Mouse (Mus musculus) lung, postnatal 0 days (tissue): ENCODE results near the gene Ier5. TPM values are rescaled to one million over a fixed set of nuclear protein-coding genes. Genes with fewer than 3 reads are reported as not detected.

ENCODE experiments used
- ATAC-seq: fragments of 200-750 bp; cut with Nextera tagmentation; 2 replicates; pipeline ENCODE4 v1.8.0; 2017; ENCODE audit warnings: moderate library complexity
- DNase-seq: peaks from one replicate; pipeline ENCODE4 v3.0.0-alpha.2; 2016; ENCODE audit warnings: low spot score
- H3K27ac ChIP-seq: fragments of 300-500 bp; sonication (generic); 2 replicates; pipeline ENCODE4 v1.5.1; 2014; ENCODE audit warnings: antibody characterized with exemption, mild to moderate bottlenecking, low read length, mixed read lengths
- H3K27me3 ChIP-seq: fragments of 300-500 bp; sonication (generic); replicated peaks from 2 replicates; pipeline ENCODE4 v1.6.1; 2014; ENCODE audit warnings: low read length, mixed read lengths; ENCODE audit not compliant: insufficient read depth
- H3K36me3 ChIP-seq: fragments of 300-500 bp; sonication (generic); 2 replicates; pipeline ENCODE4 v1.6.1; 2014; ENCODE audit warnings: low read length, mixed read lengths; ENCODE audit not compliant: insufficient read depth
- H3K4me1 ChIP-seq: fragments of 300-500 bp; sonication (generic); 2 replicates; pipeline ENCODE4 v1.6.1; 2014; ENCODE audit warnings: antibody characterized with exemption, low read depth, low read length, mixed read lengths; ENCODE audit not compliant: insufficient read depth
- H3K4me2 ChIP-seq: fragments of 300-500 bp; sonication (generic); replicated peaks from 2 replicates; pipeline ENCODE4 v1.6.1; 2014; ENCODE audit warnings: low read depth, mild to moderate bottlenecking, low read length, moderate library complexity, mixed read lengths
- H3K4me3 ChIP-seq: fragments of 300-500 bp; sonication (generic); 2 replicates; pipeline ENCODE4 v1.5.1; 2014; ENCODE audit warnings: low read depth, low read length
- H3K9ac ChIP-seq: fragments of 300-500 bp; sonication (generic); replicated peaks from 2 replicates; pipeline ENCODE4 v1.6.1; 2014; ENCODE audit warnings: low read depth, mild to moderate bottlenecking
- H3K9me3 ChIP-seq: fragments of 300-500 bp; sonication (generic); 2 replicates; pipeline ENCODE4 v1.6.1; 2016; ENCODE audit warnings: low read length, mixed read lengths
- CTCF ChIP-seq: IDR thresholded peaks from 2 replicates; pipeline ENCODE4 v1.5.1; 2016; ENCODE audit warnings: antibody characterized with exemption, mild to moderate bottlenecking
- EP300 ChIP-seq: IDR thresholded peaks from 2 replicates; pipeline ENCODE4 v1.6.1; 2016; ENCODE audit warnings: antibody characterized with exemption, mild to moderate bottlenecking, control low read depth
- WGBS: fragments of 180-500 bp; shearing (Covaris S2); extraction: QIAGEN DNeasy Blood & Tissue Kit; methylation state at CpG from one replicate; pipeline ENCODE4 v1.1.7; 2014; 5-methylcytosine and 5-hydroxymethylcytosine counted together
- polyA plus RNA-seq: library from polyadenylated mRNA; unstranded; fragments of >200 nt; fragmentation: Nextera tagmentation; extraction: Ambion mirVana; gene quantifications from 2 replicates; pipeline ENCODE4 v1.2.1, GENCODE M21; 2015

The Ier5 gene
- polyA plus RNA-seq, 1 experiment from 2014 or later: 10.9 TPM

DNA sequence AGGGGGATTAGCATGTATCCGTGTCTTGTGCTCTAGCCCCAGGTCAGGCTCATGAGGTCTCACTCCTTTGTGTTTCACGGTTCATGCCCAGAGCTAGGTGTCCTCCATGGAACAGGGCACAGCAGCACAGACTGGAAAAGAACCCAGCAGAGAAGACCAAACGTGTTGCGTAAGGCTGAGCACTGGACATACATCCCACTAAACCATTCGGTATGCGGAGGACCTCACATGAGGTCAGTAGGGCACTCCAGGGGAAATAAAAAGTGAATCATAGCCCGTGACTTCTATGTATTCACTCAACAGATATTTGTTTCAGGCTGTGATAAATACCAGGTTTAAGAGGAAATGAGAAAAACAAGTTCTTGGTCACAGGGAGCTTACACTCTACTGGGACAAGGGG, 23.6 kb downstream of the Ier5 start:
- Histone ChIP-seq H3K9me3 (no peaks in the 10 kb centered on the region), H3K27ac (no peak overlapping the region), H3K4me3 (no peak overlapping the region), H3K4me2 (no peak overlapping the region), H3K4me1 (peaks cover 12% of the 10 kb centered on the region), H3K9ac (no peak overlapping the region), H3K36me3 (no peaks in the 10 kb centered on the region), H3K27me3 (no peaks in the 10 kb centered on the region)
- DNase-seq (peak; percentile 56), ATAC-seq (0 out of 2 replicates have a peak, but pooled peaks have one; percentile 12)
- 77% methylated on average over 7 of the region's 7 CpGs for WGBS
- TF ChIP-seq CTCF: no peak
- TF ChIP-seq EP300: peak; percentile 26; the same call in 1 of the 2 replicates

DNA sequence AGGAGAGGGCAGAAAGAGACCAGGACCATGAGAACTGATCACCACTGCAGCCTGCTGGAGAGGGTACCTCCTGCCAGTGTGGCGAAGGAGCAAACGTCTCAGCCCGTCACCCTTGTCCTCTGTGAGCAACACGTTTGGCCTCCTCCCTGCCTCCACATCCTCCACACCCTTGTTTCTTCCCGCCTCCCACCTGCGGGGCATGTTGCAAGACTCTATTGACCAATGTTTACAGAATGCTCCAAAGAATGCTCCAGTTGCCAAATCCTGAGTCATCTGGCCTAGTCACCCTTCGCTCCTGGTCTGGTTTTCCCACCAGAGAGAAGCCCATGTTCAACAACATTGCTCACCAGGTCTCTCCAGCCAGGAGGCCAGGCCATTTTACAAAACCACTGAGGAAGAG, 24.6 kb downstream of the Ier5 start:
- WGBS: 28% methylated on average over 7 of the region's 7 CpGs
- H3K9me3 ChIP-seq: no peaks in the 10 kb centered on the region
- DNase-seq (peak; percentile 95), ATAC-seq (peak; percentile 86)
- TF ChIP-seq CTCF (0 out of 2 replicates have a peak, but pooled peaks have one; percentile 24), EP300 (peak; percentile 97)
- no peaks in the 10 kb centered on the region for H3K27me3 ChIP-seq
- no peaks in the 10 kb centered on the region for H3K36me3 ChIP-seq
- no peak overlapping the region for H3K4me3 ChIP-seq
- H3K9ac ChIP-seq: no peak overlapping the region
- H3K4me1 ChIP-seq: peaks cover 12% of the 10 kb centered on the region
- no peak overlapping the region; the same call in 1 of the 2 replicates for H3K4me2 ChIP-seq
- H3K27ac ChIP-seq: peak overlapping the region; percentile 57

DNA sequence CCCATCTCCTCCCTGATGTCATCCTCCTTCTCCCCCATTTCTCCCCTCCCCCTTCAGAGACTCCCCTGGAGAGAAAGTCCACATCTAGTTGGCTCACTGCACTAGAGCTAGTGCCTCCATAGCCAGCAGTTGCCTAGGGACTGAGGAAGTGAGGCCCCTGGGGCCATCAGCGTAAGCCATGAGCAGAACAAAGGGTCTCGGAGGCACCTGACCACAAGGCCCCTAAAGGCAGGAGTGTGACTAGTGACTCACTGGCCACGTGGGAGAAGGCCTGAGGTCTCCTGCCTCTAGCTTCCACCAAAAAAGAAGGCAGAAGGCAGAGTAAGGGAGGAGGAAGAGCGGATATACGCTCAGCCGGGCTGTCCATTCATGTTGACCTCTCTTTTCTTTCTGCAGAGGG, 25.5 kb downstream of the Ier5 start:
- WGBS: 89% methylated on average over 6 of the region's 6 CpGs
- TF ChIP-seq EP300 (no peak), CTCF (no peak)
- no peaks in the 10 kb centered on the region for H3K27me3 ChIP-seq
- H3K4me1 ChIP-seq: peaks cover 12% of the 10 kb centered on the region
- H3K36me3 ChIP-seq: no peaks in the 10 kb centered on the region
- no peak overlapping the region for H3K9ac ChIP-seq
- ATAC-seq (no peak), DNase-seq (no peak)
- H3K27ac ChIP-seq: no peak overlapping the region
- H3K9me3 ChIP-seq: no peaks in the 10 kb centered on the region
- no peak overlapping the region for H3K4me2 ChIP-seq
- no peak overlapping the region for H3K4me3 ChIP-seq

DNA sequence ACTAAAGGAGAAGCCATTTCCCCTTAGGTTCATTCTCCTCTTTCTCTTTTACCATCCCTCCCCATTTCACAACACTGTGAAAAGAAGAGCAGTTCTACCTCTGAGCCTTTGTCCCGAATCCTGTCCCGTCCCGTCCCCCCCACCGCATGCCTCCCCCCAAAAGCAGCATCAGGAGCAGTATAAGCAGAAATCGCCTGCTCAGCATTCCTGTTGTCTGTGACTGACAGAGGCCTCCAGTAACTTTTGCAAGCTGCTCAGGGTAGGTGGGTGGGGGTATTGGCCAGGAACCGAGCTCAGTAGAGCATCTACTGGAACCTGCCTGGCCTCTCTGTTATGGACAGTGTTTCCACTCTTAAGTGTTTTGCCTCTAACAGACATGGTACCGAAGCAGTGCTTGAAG, 26.3 kb downstream of the Ier5 start:
- 0 out of 2 replicates have a peak overlapping the region, but pooled peaks have one; percentile 20 for H3K27ac ChIP-seq
- WGBS: 54% methylated on average over 7 of the region's 7 CpGs
- DNase-seq (no peak), ATAC-seq (0 out of 2 replicates have a peak, but pooled peaks have one; percentile 13)
- no peak overlapping the region for H3K9ac ChIP-seq
- no peak for TF ChIP-seq EP300
- TF ChIP-seq CTCF: no peak
- H3K36me3 ChIP-seq: no peaks in the 10 kb centered on the region
- H3K27me3 ChIP-seq: no peaks in the 10 kb centered on the region
- no peaks in the 10 kb centered on the region for H3K9me3 ChIP-seq
- no peak overlapping the region for H3K4me2 ChIP-seq
- peaks cover 12% of the 10 kb centered on the region for H3K4me1 ChIP-seq
- H3K4me3 ChIP-seq: no peak overlapping the region

DNA sequence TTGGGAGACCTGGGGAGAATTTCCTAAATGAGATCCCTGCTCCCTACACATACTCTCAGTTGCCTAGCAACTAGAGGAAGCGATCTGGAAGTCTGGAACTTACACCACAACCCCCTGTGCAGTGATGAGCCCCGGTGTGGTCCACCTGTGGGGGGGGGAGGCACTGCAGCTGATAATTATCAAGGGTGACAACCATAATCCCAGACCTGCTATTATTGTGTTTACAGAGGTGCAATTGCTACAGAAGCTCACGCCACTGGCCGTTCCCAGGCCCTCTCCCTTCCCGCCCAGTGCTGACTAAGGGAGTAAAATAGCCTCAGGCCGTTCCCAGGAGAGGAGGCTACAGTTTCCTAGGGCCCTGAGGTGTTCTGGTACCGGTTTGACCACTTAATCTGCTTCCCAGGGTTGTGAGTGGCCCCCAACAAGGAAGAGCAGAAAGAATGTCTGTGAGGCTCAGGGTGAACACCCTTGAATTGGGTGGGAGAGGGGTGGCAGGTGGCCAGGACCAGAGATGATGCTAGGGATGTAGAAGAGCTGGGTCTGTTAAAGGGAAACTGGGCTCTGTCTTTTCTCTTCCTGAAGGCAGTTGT, 28.1 kb downstream of the Ier5 start:
- Histone ChIP-seq H3K27me3 (no peaks in the 10 kb centered on the region), H3K4me3 (no peak overlapping the region), H3K27ac (no peak overlapping the region; the same call in 1 of the 2 replicates), H3K4me2 (no peak overlapping the region), H3K4me1 (peaks cover 12% of the 10 kb centered on the region), H3K9ac (no peak overlapping the region), H3K9me3 (no peaks in the 10 kb centered on the region), H3K36me3 (no peaks in the 10 kb centered on the region)
- ATAC-seq (peak; percentile 32), DNase-seq (peak; percentile 58)
- TF ChIP-seq EP300 (no peak; the same call in 1 of the 2 replicates), CTCF (no peak)
- WGBS: 48% methylated on average over 7 of the region's 7 CpGs

DNA sequence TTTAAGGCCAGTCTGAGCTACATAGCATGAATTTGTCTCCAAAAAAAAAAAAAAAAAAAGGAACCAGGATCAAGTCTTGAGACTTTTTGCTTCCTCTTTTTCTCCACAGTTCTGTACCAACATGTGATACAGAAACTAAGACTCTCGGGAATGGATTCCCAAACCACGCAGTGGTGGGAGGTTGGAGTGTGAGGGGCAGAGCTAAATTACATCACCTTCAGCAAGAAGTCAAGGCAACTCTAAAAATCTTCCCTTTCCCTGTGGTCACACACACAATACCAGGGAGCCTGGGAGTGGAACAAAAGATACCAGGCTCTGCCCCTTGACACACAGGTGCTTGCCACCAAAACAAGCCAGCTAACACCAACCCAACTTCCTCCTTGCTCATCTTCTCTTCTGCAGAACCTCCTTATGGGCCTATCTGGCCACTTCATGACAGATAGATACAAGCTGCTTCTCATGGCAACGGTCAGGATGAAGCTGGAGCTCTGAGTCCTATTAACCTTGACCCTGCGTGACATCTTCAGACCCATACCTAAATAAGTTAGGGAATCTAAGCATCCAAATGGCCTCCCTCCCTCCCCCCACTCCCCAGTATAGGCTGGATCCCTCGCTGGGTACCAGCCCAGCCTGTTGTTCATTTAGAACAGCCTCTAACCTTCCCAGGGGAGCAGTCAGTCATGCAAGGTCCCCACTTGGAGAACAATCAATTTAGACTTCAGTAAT, 28.7 kb downstream of the Ier5 start:
- Histone ChIP-seq H3K9ac (no peak overlapping the region), H3K9me3 (no peaks in the 10 kb centered on the region), H3K36me3 (no peaks in the 10 kb centered on the region), H3K27ac (no peak overlapping the region), H3K27me3 (no peaks in the 10 kb centered on the region), H3K4me3 (no peak overlapping the region), H3K4me2 (no peak overlapping the region), H3K4me1 (peaks cover 12% of the 10 kb centered on the region)
- no peak for TF ChIP-seq EP300
- no peak for TF ChIP-seq CTCF
- WGBS: 69% methylated on average over 5 of the region's 5 CpGs
- DNase-seq (peak; percentile 17), ATAC-seq (no peak)
